Mouse (Mus musculus) left cerebral cortex, postnatal 14 days (tissue): ENCODE measurements at regions not wholly inside any gene's neighbourhood (a gene's known extent, or its start where the extent isn't known, plus 50 kb on each side); places are given as distances from the start of the nearest gene placed in this dataset.
"Not testable (repeated sequence)": the region's sequence is repeated elsewhere in the genome, so short reads cannot be mapped to it uniquely, and the experiment has no call there.

Experiments
- DNase-seq, 2 experiments: peaks; one replicate each; pipeline ENCODE4 v3.0.0; 2021 to 2022; ENCODE audit warnings: low spot score in 2 of 2, mixed read lengths in 1 of 2
- intact Hi-C: fragments of 180-260 bp; cut with DNase I; formaldehyde crosslinking; loops from one replicate; pipeline ENCODE4 v1.15.1; 2025

GRCm38 (mm10) chr5:28785347-28786060, 318.4 kb upstream of the Shh start:
- intact Hi-C loops: no loop called here
- DNase-seq: no peak

GRCm38 (mm10) chr5:28784339-28784966, 317.4 kb upstream of the Shh start:
- intact Hi-C loops: no loop called here
- peak; percentile 10 to 15 for DNase-seq

GRCm38 (mm10) chr5:28775648-28776359, 308.7 kb upstream of the Shh start:
- intact Hi-C loops: no loop called here
- no peak for DNase-seq

DNA sequence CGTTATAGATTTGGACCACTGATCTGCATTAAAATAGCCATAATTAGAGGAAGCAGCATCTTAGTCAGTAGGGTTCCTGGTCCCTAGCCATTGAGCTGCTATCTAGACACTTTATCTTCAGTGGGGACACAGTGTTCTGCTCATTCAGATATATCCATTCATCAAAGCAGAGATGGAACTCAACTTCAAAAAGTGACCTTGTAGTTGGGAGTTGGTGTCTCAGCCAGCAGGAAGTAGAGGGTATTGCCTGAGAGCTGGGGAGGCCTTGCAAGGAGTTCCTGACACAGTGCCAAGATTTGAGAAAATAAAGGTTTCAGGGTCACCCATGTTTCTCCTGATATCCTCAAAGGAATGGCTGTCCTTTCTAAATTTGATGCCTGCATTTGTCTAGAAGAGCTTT, 304.7 kb upstream of the Shh start:
- DNase-seq: no peak
- intact Hi-C loops: no loop called here

- intact Hi-C loops: no loop called here
Measured at GRCm38 (mm10) chr5:28756171-28756948, 289.3 kb upstream of the Shh start.

GRCm38 (mm10) chr5:28751821-28752220, 284.8 kb upstream of the Shh start:
- DNase-seq: not testable (repeated sequence)

More at GRCm38 (mm10) chr5:28756171-28756948, 289.3 kb upstream of the Shh start:
- DNase-seq: peak; percentile 40 to 51

GRCm38 (mm10) chr5:28734768-28735167, 267.7 kb upstream of the Shh start:
- intact Hi-C loops: no loop called here
- peak in 1 of 2 experiments; percentile 11 for DNase-seq

More at GRCm38 (mm10) chr5:28751821-28752220, 284.8 kb upstream of the Shh start:
- intact Hi-C loops: not testable (repeated sequence)

GRCm38 (mm10) chr5:28722067-28722466, 255.0 kb upstream of the Shh start:
- intact Hi-C loops: no loop called here
- no peak for DNase-seq

- intact Hi-C loops: no loop called here
- DNase-seq: peak; percentile 8 to 16
Measured at GRCm38 (mm10) chr5:28714978-28715377, 247.9 kb upstream of the Shh start.

GRCm38 (mm10) chr5:28710517-28710916, 243.5 kb upstream of the Shh start:
- intact Hi-C loops: no loop called here

DNA sequence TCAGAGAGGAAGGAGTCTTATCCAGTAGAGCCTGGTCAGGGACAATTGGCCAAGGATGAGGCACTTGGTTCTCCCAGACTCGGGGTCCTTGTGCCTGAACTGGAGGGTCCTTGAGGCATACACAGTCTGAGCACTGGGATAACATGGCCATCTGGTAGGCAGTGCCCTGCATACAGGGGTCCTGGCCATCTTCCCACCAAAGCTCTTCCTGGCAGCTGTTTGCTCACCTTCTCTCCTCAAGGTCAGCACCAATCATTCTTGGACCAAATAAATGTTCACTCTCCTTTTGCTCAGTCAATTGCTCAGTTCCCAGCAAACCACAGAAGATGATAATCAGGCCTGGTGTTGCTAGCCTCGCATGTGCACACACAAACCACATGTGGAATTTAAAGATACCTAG, 242.6 kb upstream of the Shh start:
- DNase-seq: no peak
- intact Hi-C loops: no loop called here

More at GRCm38 (mm10) chr5:28710517-28710916, 243.5 kb upstream of the Shh start:
- DNase-seq: no peak

GRCm38 (mm10) chr5:28704359-28704758, 237.3 kb upstream of the Shh start:
- DNase-seq: peak; percentile 24 to 53
- intact Hi-C loops: no loop called here

GRCm38 (mm10) chr5:28696966-28697365, 229.9 kb upstream of the Shh start:
- intact Hi-C loops: no loop called here
- no peak for DNase-seq

GRCm38 (mm10) chr5:28690110-28690509, 223.1 kb upstream of the Shh start:
- intact Hi-C loops: no loop called here
- no peak for DNase-seq

GRCm38 (mm10) chr5:28689651-28690050, 222.6 kb upstream of the Shh start:
- intact Hi-C loops: no loop called here
- no peak for DNase-seq

DNA sequence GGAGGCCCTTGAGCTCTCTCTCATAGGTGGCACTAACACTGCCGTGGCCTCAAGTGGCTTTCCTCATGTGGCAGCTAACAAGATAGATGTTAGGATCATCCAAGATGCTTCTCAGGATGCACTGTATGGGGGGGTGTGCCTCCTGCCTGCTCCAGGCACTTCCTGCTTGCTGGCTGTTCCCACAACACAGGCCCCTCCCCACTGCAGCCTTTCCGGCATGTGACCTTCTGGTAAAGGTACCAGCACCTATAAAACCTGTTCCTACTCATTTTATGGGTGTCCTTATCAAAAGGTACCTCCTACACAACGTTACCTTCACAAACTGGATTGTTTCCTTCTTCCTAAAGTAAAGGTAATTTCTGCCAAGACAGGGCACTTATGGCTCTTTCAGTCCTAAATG, 222.1 kb upstream of the Shh start:
- intact Hi-C loops: no loop called here
- no peak for DNase-seq

DNA sequence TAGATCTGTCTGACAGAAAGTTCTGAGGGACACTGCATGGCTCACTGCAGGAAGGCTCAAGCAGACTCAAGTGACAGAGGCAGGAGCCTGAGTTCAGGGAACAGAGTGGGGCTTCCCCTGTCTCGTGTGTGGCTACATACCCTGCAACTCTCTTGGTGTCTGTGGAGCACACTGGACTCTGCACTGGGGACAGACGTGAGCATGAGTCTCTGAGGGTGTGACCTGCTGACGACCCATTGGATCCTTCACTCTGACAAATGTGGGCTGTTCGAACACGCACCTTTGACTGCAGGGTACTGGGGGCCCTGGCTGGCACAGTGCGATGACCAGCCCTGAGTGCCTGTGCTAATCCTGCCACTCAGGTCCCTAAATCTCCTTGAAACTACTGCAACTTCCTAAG, 215.8 kb upstream of the Shh start:
- intact Hi-C loops: no loop called here
- no peak for DNase-seq

GRCm38 (mm10) chr5:28680311-28680710, 213.3 kb upstream of the Shh start:
- DNase-seq: no peak
- intact Hi-C loops: no loop called here

GRCm38 (mm10) chr5:28679761-28680160, 212.7 kb upstream of the Shh start:
- intact Hi-C loops: no loop called here
- no peak for DNase-seq

- intact Hi-C loops: no loop called here
- no peak for DNase-seq
Measured at GRCm38 (mm10) chr5:28630186-28630585, 163.1 kb upstream of the Shh start.
